Mouse (Mus musculus) MEL (cell line): ENCODE data around the gene Reln.

Experiments
- CHD2 ChIP-seq: IDR thresholded peaks from 2 replicates; pipeline ENCODE4 v1.6.1; 2011; ENCODE audit warnings: low read length, improper control_type of control experiment
- CTCF ChIP-seq, 3 experiments: IDR thresholded peaks in 2 of 3; conservative IDR thresholded peaks in 1 of 3; 2 replicates each; pipeline ENCODE4 v1.5.1; 2011 to 2012; ENCODE audit warnings: low read length in 3 of 3, low read depth in 2 of 3, mild to moderate bottlenecking in 2 of 3, improper control_type of control experiment in 1 of 3, inconsistent platforms in 1 of 3, mixed read lengths in 1 of 3, moderate library complexity in 1 of 3; ENCODE audit not compliant: control insufficient read depth in 1 of 3, insufficient read depth in 1 of 3, poor library complexity in 1 of 3, severe bottlenecking in 1 of 3
- MAFK ChIP-seq: IDR thresholded peaks from 2 replicates; pipeline ENCODE4 v1.6.1; 2011; ENCODE audit warnings: low read depth, mild to moderate bottlenecking, low read length, improper control_type of control experiment, borderline replicate concordance
- MAX ChIP-seq: IDR thresholded peaks from 2 replicates; pipeline ENCODE4 v1.6.1; 2011; ENCODE audit warnings: low read length, improper control_type of control experiment
- MAZ ChIP-seq: IDR thresholded peaks from 2 replicates; pipeline ENCODE4 v1.6.1; 2012; ENCODE audit warnings: low read depth, mild to moderate bottlenecking, inconsistent platforms, low read length, improper control_type of control experiment
- POLR2A ChIP-seq, 2 experiments: IDR thresholded peaks; 2 replicates each; pipeline ENCODE4 v1.6.1; 2011 to 2012; ENCODE audit warnings: low read length in 2 of 2, mild to moderate bottlenecking in 2 of 2, control low read depth in 1 of 2, improper control_type of control experiment in 1 of 2, low read depth in 1 of 2, moderate library complexity in 1 of 2; ENCODE audit not compliant: control insufficient read depth in 1 of 2, insufficient read depth in 1 of 2, poor library complexity in 1 of 2
- RAD21 ChIP-seq: IDR thresholded peaks from 2 replicates; pipeline ENCODE4 v1.6.1; 2011; ENCODE audit warnings: mild to moderate bottlenecking, low read depth, low read length, improper control_type of control experiment
- RCOR1 ChIP-seq: IDR thresholded peaks from 2 replicates; pipeline ENCODE4 v1.6.1; 2012; ENCODE audit warnings: low read depth, mild to moderate bottlenecking, inconsistent platforms, low read length, improper control_type of control experiment
- USF1 ChIP-seq: IDR thresholded peaks from 2 replicates; pipeline ENCODE4 v1.6.1; 2014; ENCODE audit warnings: low read depth, mild to moderate bottlenecking, inconsistent platforms, low read length, improper control_type of control experiment, moderate library complexity
- ZKSCAN1 ChIP-seq: IDR thresholded peaks from 2 replicates; pipeline ENCODE4 v1.6.1; 2012; ENCODE audit warnings: low read depth, mild to moderate bottlenecking, inconsistent platforms, low read length, improper control_type of control experiment, moderate library complexity

GRCm38 (mm10) chr5:22345894-22346635, 1.6 kb upstream of the Reln start:
- TF ChIP-seq ZKSCAN1: no peak
- no peak for TF ChIP-seq RAD21
- TF ChIP-seq RCOR1: no peak
- TF ChIP-seq CTCF (IDR thresholded peaks at IDR 0.05 in 2 of 3, conservative IDR thresholded peaks at IDR 0.05 in 1 of 3; ENCODE audit: control insufficient read depth in 1 of 3, insufficient read depth in 1 of 3, low read depth in 2 of 3, low read length in 3 of 3, poor library complexity in 1 of 3, severe bottlenecking in 1 of 3): no peak
- TF ChIP-seq MAZ: no peak
- TF ChIP-seq POLR2A (IDR thresholded peaks at IDR 0.05; ENCODE audit: control insufficient read depth in 1 of 2, insufficient read depth in 1 of 2, low read depth in 1 of 2, low read length in 2 of 2, poor library complexity in 1 of 2): no peak
- TF ChIP-seq CHD2: no peak
- no peak for TF ChIP-seq MAFK
- TF ChIP-seq MAX: no peak
- TF ChIP-seq USF1: no peak
